Mouse (Mus musculus): ENCODE results near the gene Fbxl8.
"Not testable (repeated sequence)": the region's sequence is repeated elsewhere in the genome, so short reads cannot be mapped to it uniquely, and the experiment has no call there.

Fbxl8 gene

DNA sequence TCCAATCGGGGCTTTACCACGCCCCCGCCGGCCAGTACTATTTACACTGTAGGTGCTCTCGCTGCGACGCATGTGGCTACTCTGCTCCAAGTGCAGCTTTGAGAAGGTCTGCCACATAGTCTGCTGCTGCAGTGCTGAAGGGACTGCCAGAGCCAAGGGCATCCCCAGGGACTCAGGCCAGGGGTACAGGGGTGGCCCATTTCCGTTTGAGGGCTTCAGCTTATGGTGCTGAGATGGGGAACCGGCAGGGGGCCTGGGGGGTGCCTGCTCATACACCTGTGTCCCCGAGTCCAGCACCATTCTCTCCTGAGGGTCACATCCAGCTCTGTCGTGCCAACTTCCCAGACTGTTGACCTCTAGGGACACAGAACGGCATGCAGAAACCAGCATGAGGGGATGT is 21.1 kb downstream of the Fbxl8 start:
- DNase-seq = no peak

- DNase-seq = no peak
Observed at GRCm38 (mm10) chr8:105286907-105287306, 22.5 kb downstream of the Fbxl8 start.

- DNase-seq = no peak
Observed at GRCm38 (mm10) chr8:105288231-105288630, 23.8 kb downstream of the Fbxl8 start.

DNA sequence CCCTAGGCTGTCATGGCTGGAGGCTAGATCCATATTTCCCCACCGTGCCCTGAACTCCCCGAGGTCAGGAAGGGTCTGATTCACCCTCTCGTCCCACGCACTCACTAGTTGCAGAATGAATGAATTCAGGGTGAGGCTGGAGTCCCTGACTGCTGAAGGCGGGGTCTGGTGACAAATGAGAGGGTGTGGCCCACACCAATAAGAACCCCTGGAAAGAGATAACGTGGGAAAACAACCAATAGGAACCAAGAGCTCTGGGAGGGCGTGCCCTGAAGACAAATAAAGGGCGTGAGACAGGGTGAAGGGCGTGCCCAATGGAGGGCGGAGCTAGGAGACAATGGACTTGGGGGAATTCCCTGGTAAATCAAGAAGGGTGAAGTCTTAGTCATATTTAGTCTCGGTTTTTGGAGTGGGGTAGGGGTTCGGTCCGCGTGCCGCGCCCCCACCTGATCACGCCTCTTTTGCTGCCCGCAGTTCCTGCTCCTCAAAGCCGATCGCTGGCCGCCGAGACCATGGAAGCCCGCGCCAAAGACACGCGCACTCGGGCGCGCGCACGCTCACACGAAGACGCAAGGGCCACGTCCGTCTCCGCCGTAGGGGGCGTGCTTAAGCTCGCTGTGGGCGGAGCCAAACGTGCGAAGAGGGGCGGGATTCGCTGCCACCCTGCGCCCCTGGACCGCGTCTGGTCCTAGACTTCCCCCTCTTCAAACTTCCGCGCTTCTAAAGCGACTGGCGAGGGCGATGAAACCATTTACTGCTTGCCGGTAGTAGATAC is 24.7 kb downstream of the Fbxl8 start:
- DNase-seq = peak; percentile 92 to 94

DNA sequence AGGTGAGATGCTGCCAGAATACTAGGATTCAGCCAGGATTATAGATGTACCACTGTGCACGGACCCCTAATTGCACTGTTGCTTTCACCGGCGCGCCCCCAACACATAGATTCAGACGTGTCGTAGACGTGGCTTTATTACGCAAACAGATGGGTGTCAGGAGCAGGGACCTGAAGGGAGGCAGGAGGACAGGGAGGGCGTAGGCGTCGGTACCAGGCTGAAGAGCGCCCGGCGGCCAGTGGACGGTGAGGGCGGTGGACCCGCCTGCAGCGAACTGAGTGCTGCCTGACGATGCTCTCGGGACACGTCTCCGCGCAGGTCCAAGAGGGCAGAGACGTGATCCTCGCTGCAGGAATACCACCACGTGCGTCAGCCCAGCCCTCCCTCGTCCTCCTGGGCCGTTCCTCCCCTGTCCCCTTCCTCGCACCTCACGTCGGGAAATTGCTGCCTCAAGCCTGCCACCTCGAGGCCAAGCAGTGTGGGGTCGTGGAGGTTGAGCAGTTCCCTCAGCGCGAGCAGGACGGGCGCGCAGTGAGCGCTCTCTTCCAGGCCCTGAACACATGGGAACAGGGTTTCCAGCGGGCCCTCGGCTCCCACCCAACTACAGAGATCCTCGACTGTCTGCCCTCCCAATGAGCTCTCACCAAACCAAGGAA is 25.5 kb downstream of the Fbxl8 start, which contains the start of gene 4931428F04Rik:
4931428F04Rik (minus strand) TSS at position 60 of the 656 bp plus-strand sequence.
- DNase-seq = peak; percentile 37 to 47

GRCm38 (mm10) chr8:105290554-105291314 is 26.3 kb downstream of the Fbxl8 start:
- peak; percentile 85 to 91 for DNase-seq

GRCm38 (mm10) chr8:105291364-105291763 is 26.9 kb downstream of the Fbxl8 start:
- not testable (repeated sequence) for DNase-seq

DNA sequence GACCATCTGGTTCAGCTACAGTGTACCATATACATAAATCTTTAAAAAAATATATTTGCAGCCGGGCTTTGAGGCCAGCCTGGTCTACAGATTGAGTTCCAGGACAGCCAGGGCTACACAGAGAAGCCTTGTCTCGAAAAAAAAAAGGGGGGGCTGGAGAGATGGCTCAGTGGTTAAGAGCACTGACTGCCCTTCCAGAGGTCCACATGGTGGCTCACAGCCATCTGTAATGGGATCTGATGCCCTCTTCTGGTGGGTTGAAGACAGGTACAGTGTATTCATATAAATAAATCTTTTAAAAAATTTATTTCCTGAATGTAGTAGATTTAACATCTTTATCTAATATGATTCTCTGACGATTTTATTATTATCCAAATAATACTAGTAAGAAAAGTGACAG is 27.4 kb downstream of the Fbxl8 start:
- DNase-seq = not testable (repeated sequence)

DNA sequence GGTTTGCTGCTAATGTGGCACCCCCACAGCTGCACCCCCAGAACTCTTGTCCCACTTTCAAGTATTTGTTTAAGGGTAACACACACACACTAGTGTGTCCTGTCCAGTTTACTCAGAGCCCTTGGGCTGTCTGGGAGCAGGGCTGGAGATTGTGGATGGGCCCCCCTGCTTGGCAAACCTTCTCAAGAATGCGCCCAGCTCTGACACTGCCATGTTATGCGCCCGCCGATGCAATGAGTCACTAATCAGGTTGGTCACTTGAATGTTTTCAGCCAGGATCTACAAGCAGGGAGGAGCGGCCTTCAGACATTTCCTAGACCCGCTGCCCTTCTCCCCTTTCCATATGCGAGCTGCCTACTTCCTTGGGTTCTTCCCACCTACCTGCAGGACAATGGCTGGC is 28.0 kb downstream of the Fbxl8 start:
- no peak for DNase-seq

- DNase-seq = no peak
Observed at GRCm38 (mm10) chr8:105293405-105293804, 29.0 kb downstream of the Fbxl8 start.

DNA sequence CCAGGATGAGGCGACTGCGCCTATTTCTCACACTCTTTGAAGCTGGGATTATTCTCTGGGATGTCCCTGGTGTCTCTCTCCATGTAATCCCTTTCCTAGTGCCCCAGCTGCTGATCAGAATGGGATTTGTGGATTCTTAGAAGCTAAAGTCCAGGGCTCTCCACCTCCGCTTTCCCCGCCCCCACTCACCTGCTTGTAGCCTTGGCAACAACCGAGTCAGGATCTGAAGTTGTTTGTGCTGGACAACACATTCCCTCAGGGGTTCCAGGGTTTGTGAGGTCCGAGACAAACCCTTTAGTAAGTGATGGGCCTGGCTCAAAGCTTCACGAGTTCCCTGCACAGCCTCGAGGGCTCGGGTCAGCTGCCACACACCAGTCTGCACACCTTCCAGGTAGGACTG is 30.3 kb downstream of the Fbxl8 start:
- peak in 1 of 2 experiments; percentile 45 for DNase-seq

GRCm38 (mm10) chr8:105295256-105295655 is 30.8 kb downstream of the Fbxl8 start:
- no peak for DNase-seq

DNA sequence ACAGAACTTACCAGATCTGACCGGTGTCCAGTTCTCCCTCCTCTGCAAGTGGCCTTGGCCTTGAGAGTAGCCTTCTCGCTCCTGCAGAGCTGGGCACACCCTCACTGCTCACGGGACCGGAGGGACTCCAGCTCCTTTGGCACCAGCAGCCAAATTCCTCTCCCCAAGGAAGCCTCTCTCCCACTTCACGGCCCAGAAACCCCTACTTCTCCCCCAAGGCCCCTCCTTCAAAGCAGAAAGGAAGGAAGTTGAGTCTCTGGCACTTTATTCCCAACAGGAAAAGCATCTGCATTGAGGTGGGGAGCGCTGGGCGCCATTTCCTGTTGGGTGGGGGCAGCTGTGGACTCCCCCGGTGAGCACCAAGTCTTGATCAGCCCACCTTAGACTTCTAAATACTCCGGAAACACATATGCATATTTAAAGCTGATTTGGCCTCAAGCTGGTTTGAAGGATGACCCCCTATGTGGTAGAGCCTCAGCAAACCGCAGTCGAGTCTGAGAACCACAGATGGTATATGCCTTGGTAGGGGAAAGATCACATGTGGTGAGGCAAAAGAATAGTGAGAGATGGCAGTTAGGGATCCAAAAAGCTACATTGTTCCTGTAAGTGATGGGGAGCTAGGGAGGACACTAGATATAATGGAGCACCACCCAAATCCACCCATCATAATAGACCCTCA is 31.6 kb downstream of the Fbxl8 start, which contains the start of gene Exoc3l:
Exoc3l (minus strand) TSS at position 207 of the 679 bp plus-strand sequence.
- DNase-seq = peak; percentile 40 to 45

DNA sequence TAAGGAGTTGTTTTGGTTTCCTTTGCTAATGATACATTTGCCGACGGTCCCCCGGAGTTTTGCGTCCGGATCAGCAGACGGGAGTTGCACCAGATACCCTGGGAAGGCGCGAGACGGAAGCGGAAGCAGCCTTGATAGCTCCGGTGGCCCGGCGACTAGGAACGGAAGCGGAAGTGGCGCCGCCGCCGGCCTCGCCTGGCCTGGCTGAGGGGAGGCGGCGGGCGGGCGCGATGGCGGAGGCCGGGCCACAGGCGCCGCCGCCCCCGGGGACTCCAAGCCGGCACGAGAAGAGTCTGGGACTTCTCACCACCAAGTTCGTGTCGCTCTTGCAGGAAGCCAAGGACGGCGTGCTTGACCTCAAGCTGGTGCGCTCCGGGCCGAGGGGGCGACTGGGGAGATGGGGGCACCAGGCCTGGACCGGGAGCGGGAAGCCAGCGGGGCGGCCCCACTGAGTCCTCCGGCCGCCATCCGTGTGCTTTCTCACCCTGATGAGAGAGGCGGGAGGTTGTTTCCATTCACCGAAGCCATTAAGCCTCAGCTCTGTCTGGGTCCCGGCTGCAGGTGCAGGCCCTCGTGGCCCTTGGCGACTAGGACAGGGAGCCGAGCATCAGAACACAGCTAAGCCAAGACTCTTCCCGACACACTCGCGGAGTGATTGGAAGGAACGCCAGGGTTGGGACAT is 33.2 kb downstream of the Fbxl8 start, which contains the start of gene E2f4:
E2f4 (plus strand) TSS at position 153 of the 682 bp plus-strand sequence.
- peak; percentile 93 to 95 for DNase-seq

DNA sequence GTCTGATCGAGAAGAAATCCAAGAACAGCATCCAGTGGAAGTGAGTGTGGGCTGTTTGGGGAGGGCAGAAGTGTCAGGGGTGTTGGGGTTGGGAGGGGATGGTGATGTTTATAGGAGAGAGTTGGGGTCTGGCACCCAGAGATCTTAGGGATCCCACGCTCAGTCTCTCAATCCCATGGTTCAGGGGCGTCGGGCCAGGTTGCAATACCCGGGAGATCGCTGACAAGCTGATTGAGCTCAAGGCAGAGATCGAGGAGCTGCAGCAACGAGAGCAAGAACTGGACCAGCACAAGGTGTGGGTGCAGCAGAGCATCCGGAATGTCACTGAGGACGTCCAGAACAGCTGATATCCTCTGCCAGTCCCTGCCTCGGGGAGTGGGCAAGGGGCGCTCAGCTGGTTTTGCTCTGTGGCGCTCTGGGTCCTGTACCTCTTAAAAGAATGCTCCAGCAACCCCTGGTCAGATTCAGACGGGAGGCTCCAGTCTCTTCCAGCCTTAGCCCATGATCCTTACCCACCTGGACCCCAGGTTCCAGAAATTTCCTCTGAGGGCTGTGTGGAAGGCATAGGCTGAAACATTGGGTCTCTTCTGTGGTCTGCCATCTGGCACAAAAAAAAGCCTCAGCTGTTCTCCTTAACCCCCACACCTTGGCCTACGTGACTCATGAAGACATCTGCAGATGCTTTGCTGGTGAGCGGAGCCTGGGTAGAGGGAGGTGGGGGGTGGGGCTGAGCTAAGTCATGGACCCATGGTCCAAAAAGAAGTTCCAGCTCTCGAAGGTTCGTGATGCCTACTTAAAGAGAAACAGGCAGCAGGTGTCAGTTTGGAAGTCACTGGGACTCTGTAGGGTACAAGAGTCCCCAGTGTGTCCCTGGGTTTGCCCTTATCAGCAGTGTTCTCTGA is 34.2 kb downstream of the Fbxl8 start:
- DNase-seq = no peak

DNA sequence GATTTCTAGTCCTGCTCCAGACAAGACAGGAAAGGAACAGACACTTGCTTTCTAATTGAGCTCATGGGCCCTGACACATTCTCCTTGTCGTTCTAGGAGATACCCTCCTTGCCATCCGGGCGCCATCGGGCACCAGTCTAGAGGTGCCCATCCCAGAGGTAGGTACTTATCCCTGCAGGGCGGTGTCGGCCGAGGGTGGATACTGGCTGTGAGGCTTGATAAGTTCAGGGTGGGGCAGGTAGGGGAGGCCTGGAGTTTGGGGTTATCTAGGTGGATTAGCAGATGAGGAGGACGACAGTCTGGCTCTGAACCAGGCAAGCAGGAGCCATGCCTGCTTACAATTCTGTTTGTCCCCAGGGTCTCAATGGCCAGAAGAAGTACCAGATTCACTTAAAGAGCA is 35.5 kb downstream of the Fbxl8 start:
- DNase-seq = no peak

DNA sequence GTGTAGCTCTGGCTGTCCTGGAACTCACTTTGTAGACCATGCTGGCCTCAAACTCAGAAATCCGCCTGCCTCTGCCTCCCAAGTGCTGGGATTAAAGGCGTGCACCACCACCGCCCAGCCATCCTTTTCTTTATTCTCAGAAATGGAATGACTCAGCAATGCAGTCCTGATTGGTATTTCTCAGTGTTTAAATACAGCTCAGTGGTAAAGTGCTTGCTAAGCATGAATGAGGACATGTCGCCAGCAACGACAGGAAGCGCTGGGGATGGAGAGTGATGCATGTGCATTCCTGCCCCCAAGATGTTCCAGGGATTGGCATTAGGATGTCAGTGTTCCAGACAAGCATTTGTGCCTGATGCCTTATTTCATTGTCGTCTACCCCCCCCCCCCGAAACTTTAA is 38.9 kb downstream of the Fbxl8 start:
- DNase-seq = no peak

- peak in 1 of 2 experiments; percentile 34 for DNase-seq
Observed at GRCm38 (mm10) chr8:105303874-105304273, 39.4 kb downstream of the Fbxl8 start.

DNA sequence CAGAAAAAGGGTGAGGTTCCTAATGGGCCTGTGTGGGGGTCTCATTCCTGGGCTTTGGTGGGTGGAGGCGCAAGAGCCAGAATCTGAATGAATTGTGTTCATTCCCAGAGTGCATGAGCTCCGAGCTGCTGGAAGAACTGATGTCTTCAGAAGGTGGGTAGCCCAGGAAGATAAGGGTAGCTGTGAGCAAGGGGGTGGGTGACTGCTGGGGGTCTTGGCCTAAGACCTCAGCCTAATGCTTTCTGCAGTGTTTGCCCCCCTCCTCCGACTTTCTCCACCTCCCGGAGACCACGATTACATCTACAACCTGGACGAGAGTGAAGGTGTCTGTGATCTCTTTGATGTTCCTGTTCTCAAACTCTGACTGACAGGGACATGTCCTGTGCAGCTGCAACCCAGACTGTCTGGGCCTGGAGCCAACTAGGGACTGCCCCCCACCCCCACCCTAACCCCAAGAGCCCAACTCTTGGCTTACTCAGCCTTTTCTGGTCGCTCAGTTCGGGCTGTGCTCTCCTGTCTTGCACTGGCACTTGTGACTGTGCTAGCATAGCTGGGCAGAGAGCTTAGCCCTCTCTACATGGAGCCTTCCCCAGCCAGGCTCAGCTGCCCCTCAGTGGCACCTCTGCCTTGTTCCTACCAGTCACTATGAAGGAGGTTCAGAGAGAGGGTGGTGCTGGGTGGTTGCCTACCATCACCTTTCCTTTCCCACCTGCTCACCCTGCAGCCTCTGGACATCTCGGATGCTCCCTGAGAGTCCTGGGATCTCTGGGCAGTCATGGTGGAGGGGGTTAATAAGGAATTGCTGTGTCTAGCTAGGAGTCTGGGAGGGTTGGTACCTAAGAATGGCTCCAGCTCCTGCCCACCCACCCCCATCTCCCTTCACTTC is 40.1 kb downstream of the Fbxl8 start:
- no peak for DNase-seq

All from lung, adult 18-20 months (tissue).